Mouse (Mus musculus) kidney, adult 9 months (tissue): ENCODE results near the gene Skp1a.

Source experiments
- DNase-seq: peaks from one replicate; pipeline ENCODE4 v3.0.0; 2022

Gene Skp1a

GRCm38 (mm10) chr11:52255077-52255476 lies 23.3 kb downstream of the Skp1a start:
- DNase-seq, result no peak

- DNase-seq, result peak; percentile 25
Observed at GRCm38 (mm10) chr11:52257376-52257775, 25.6 kb downstream of the Skp1a start.

- no peak for DNase-seq
Observed at GRCm38 (mm10) chr11:52258711-52259110, 26.9 kb downstream of the Skp1a start.

GRCm38 (mm10) chr11:52260878-52261277 lies 29.1 kb downstream of the Skp1a start:
- no peak for DNase-seq

GRCm38 (mm10) chr11:52261937-52262336 lies 30.1 kb downstream of the Skp1a start:
- DNase-seq, result peak; percentile 69

- DNase-seq, result no peak
Observed at GRCm38 (mm10) chr11:52262338-52262737, 30.5 kb downstream of the Skp1a start.

GRCm38 (mm10) chr11:52264871-52265270 lies 33.1 kb downstream of the Skp1a start:
- no peak for DNase-seq

- DNase-seq, result no peak
Observed at GRCm38 (mm10) chr11:52265616-52266307, 34.0 kb downstream of the Skp1a start.

- DNase-seq, result no peak
Observed at GRCm38 (mm10) chr11:52267271-52267670, 35.5 kb downstream of the Skp1a start.

GRCm38 (mm10) chr11:52268104-52268835 lies 36.5 kb downstream of the Skp1a start:
- no peak for DNase-seq

GRCm38 (mm10) chr11:52269841-52270240 lies 38.0 kb downstream of the Skp1a start:
- DNase-seq, result no peak

GRCm38 (mm10) chr11:52271765-52272495 lies 40.1 kb downstream of the Skp1a start:
- no peak for DNase-seq

- DNase-seq, result no peak
Observed at GRCm38 (mm10) chr11:52272619-52273018, 40.8 kb downstream of the Skp1a start.

GRCm38 (mm10) chr11:52273183-52273941 lies 41.6 kb downstream of the Skp1a start:
- DNase-seq, result no peak

GRCm38 (mm10) chr11:52273942-52274330 lies 42.1 kb downstream of the Skp1a start:
- DNase-seq, result no peak

GRCm38 (mm10) chr11:52274456-52275112 lies 42.8 kb downstream of the Skp1a start:
- no peak for DNase-seq

- DNase-seq, result no peak
Observed at GRCm38 (mm10) chr11:52275366-52275765, 43.6 kb downstream of the Skp1a start.

GRCm38 (mm10) chr11:52275774-52276555 lies 44.2 kb downstream of the Skp1a start:
- no peak for DNase-seq

- DNase-seq, result no peak
Observed at GRCm38 (mm10) chr11:52276961-52277391, 45.2 kb downstream of the Skp1a start.

- no peak for DNase-seq
Observed at GRCm38 (mm10) chr11:52277433-52278150, 45.8 kb downstream of the Skp1a start.

GRCm38 (mm10) chr11:52278164-52278563 lies 46.4 kb downstream of the Skp1a start:
- DNase-seq, result no peak
